Mouse (Mus musculus): ENCODE data around the gene Cmss1. TPM values are rescaled to one million over a fixed set of nuclear protein-coding genes. Genes with fewer than 3 reads are reported as not detected.

Cmss1 gene
- polyA plus RNA-seq, 1 experiment: 3.0 TPM

GRCm38 (mm10) chr16:57419881-57420280 lies 186.8 kb downstream of the Cmss1 start:
- DNase-seq (ENCODE audit: low read depth in 1 of 2, low spot score in 2 of 2): no peak
- Histone ChIP-seq H3K4me1 (ENCODE audit: control insufficient read depth, insufficient read depth, insufficient read length) (peaks cover 19% of the 10 kb centered on the region), H3K4me3 (ENCODE audit: extremely low read depth, insufficient read depth, insufficient read length) (no peak overlapping the region), H3K27ac (ENCODE audit: insufficient read depth, low read length) (no peak overlapping the region), H3K36me3 (ENCODE audit: control insufficient read depth, insufficient read depth, low read length) (no peaks in the 10 kb centered on the region), H3K27me3 (ENCODE audit: control insufficient read depth, insufficient read depth, low read length) (no peaks in the 10 kb centered on the region)
- WGBS: 87% methylated on average over 5 of the region's 5 CpGs
- TF ChIP-seq CTCF (IDR thresholded peaks at IDR 0.05; ENCODE audit: extremely low read depth, insufficient read depth, insufficient read length, insufficient replicate concordance) (no peak), POLR2A (IDR thresholded peaks at IDR 0.05; ENCODE audit: low read depth, low read length) (no peak)

GRCm38 (mm10) chr16:57419332-57419731 lies 187.3 kb downstream of the Cmss1 start:
- Histone ChIP-seq H3K27ac (ENCODE audit: insufficient read depth, low read length) (no peak overlapping the region), H3K27me3 (ENCODE audit: control insufficient read depth, insufficient read depth, low read length) (no peaks in the 10 kb centered on the region), H3K4me1 (ENCODE audit: control insufficient read depth, insufficient read depth, insufficient read length) (peaks cover 19% of the 10 kb centered on the region), H3K36me3 (ENCODE audit: control insufficient read depth, insufficient read depth, low read length) (no peaks in the 10 kb centered on the region), H3K4me3 (ENCODE audit: extremely low read depth, insufficient read depth, insufficient read length) (no peak overlapping the region)
- no peak for TF ChIP-seq POLR2A (IDR thresholded peaks at IDR 0.05; ENCODE audit: low read depth, low read length)
- TF ChIP-seq CTCF (IDR thresholded peaks at IDR 0.05; ENCODE audit: extremely low read depth, insufficient read depth, insufficient read length, insufficient replicate concordance): no peak
- 89% methylated on average over 5 of the region's 5 CpGs for WGBS
- DNase-seq (ENCODE audit: low read depth in 1 of 2, low spot score in 2 of 2): no peak

- WGBS: 87% methylated on average over 1 of the region's 1 CpGs
- TF ChIP-seq POLR2A (IDR thresholded peaks at IDR 0.05; ENCODE audit: low read depth, low read length) (no peak), CTCF (IDR thresholded peaks at IDR 0.05; ENCODE audit: extremely low read depth, insufficient read depth, insufficient read length, insufficient replicate concordance) (no peak)
- H3K27ac ChIP-seq (ENCODE audit: insufficient read depth, low read length): no peak overlapping the region
- no peak for DNase-seq (ENCODE audit: low read depth in 1 of 2, low spot score in 2 of 2)
- H3K4me1 ChIP-seq (ENCODE audit: control insufficient read depth, insufficient read depth, insufficient read length): peaks cover 12% of the 10 kb centered on the region
- H3K36me3 ChIP-seq (ENCODE audit: control insufficient read depth, insufficient read depth, low read length): no peaks in the 10 kb centered on the region
- H3K4me3 ChIP-seq (ENCODE audit: extremely low read depth, insufficient read depth, insufficient read length): no peak overlapping the region
- H3K27me3 ChIP-seq (ENCODE audit: control insufficient read depth, insufficient read depth, low read length): no peaks in the 10 kb centered on the region
Observed at GRCm38 (mm10) chr16:57417955-57418354, 188.7 kb downstream of the Cmss1 start.

- peaks cover 7% of the 10 kb centered on the region; the same call in 1 of the 2 replicates for H3K4me1 ChIP-seq (ENCODE audit: control insufficient read depth, insufficient read depth, insufficient read length)
- 89% methylated on average over 9 of the region's 9 CpGs for WGBS
Observed at GRCm38 (mm10) chr16:57417017-57417416, 189.6 kb downstream of the Cmss1 start.

GRCm38 (mm10) chr16:57416049-57416448 lies 190.6 kb downstream of the Cmss1 start:
- Histone ChIP-seq H3K27ac (ENCODE audit: insufficient read depth, low read length) (no peak overlapping the region), H3K27me3 (ENCODE audit: control insufficient read depth, insufficient read depth, low read length) (no peaks in the 10 kb centered on the region), H3K4me1 (ENCODE audit: control insufficient read depth, insufficient read depth, insufficient read length) (no peaks in the 10 kb centered on the region), H3K4me3 (ENCODE audit: extremely low read depth, insufficient read depth, insufficient read length) (no peak overlapping the region), H3K36me3 (ENCODE audit: control insufficient read depth, insufficient read depth, low read length) (no peaks in the 10 kb centered on the region)
- TF ChIP-seq POLR2A (IDR thresholded peaks at IDR 0.05; ENCODE audit: low read depth, low read length): no peak
- no peak for TF ChIP-seq CTCF (IDR thresholded peaks at IDR 0.05; ENCODE audit: extremely low read depth, insufficient read depth, insufficient read length, insufficient replicate concordance)
- WGBS: 98% methylated on average over 2 of the region's 2 CpGs
- no peak for DNase-seq (ENCODE audit: low read depth in 1 of 2, low spot score in 2 of 2)

More at GRCm38 (mm10) chr16:57417017-57417416, 189.6 kb downstream of the Cmss1 start:
- DNase-seq (ENCODE audit: low read depth in 1 of 2, low spot score in 2 of 2): no peak
- no peak for TF ChIP-seq POLR2A (IDR thresholded peaks at IDR 0.05; ENCODE audit: low read depth, low read length)
- no peak for TF ChIP-seq CTCF (IDR thresholded peaks at IDR 0.05; ENCODE audit: extremely low read depth, insufficient read depth, insufficient read length, insufficient replicate concordance)
- H3K27ac ChIP-seq (ENCODE audit: insufficient read depth, low read length): no peak overlapping the region
- no peak overlapping the region for H3K4me3 ChIP-seq (ENCODE audit: extremely low read depth, insufficient read depth, insufficient read length)
- no peaks in the 10 kb centered on the region for H3K36me3 ChIP-seq (ENCODE audit: control insufficient read depth, insufficient read depth, low read length)
- no peaks in the 10 kb centered on the region for H3K27me3 ChIP-seq (ENCODE audit: control insufficient read depth, insufficient read depth, low read length)

- 70% methylated on average over 4 of the region's 4 CpGs for WGBS
- Histone ChIP-seq H3K27me3 (ENCODE audit: control insufficient read depth, insufficient read depth, low read length) (no peaks in the 10 kb centered on the region), H3K4me1 (ENCODE audit: control insufficient read depth, insufficient read depth, insufficient read length) (no peaks in the 10 kb centered on the region), H3K36me3 (ENCODE audit: control insufficient read depth, insufficient read depth, low read length) (no peaks in the 10 kb centered on the region), H3K27ac (ENCODE audit: insufficient read depth, low read length) (no peak overlapping the region), H3K4me3 (ENCODE audit: extremely low read depth, insufficient read depth, insufficient read length) (no peak overlapping the region)
- DNase-seq (ENCODE audit: low read depth in 1 of 2, low spot score in 2 of 2): no peak
- no peak for TF ChIP-seq CTCF (IDR thresholded peaks at IDR 0.05; ENCODE audit: extremely low read depth, insufficient read depth, insufficient read length, insufficient replicate concordance)
Observed at GRCm38 (mm10) chr16:57412766-57413165, 193.9 kb downstream of the Cmss1 start.

- Histone ChIP-seq H3K27me3 (ENCODE audit: control insufficient read depth, insufficient read depth, low read length) (no peaks in the 10 kb centered on the region), H3K4me1 (ENCODE audit: control insufficient read depth, insufficient read depth, insufficient read length) (peaks cover 6% of the 10 kb centered on the region; the same call in 1 of the 2 replicates), H3K4me3 (ENCODE audit: extremely low read depth, insufficient read depth, insufficient read length) (no peak overlapping the region), H3K36me3 (ENCODE audit: control insufficient read depth, insufficient read depth, low read length) (no peaks in the 10 kb centered on the region), H3K27ac (ENCODE audit: insufficient read depth, low read length) (no peak overlapping the region)
- WGBS: 92% methylated on average over 5 of the region's 5 CpGs
- no peak for DNase-seq (ENCODE audit: low read depth in 1 of 2, low spot score in 2 of 2)
- no peak for TF ChIP-seq CTCF (IDR thresholded peaks at IDR 0.05; ENCODE audit: extremely low read depth, insufficient read depth, insufficient read length, insufficient replicate concordance)
Observed at GRCm38 (mm10) chr16:57403825-57404224, 202.8 kb downstream of the Cmss1 start.
